Mouse (Mus musculus) lung, embryonic 15.5 days (tissue): Measurements from ENCODE around the gene C330007P06Rik. TPM values are rescaled to one million over a fixed set of nuclear protein-coding genes. Genes with fewer than 3 reads are reported as not detected.
A peak's percentile ranks its signal among the peaks of the same experiment; 100 is the strongest.

Experiments used
- ATAC-seq: fragments of 200-750 bp; cut with Nextera tagmentation; 2 replicates; pipeline ENCODE4 v1.8.0; 2017; ENCODE audit warnings: moderate number of reproducible peaks, borderline replicate concordance; ENCODE audit not compliant: low FRiP score, low TSS enrichment; ENCODE audit errors: extremely low read depth
- H3K27ac ChIP-seq: fragments of 300-500 bp; sonication (generic); 2 replicates; pipeline ENCODE4 v1.5.1; 2015; ENCODE audit warnings: moderate library complexity, mild to moderate bottlenecking, inconsistent platforms
- H3K27me3 ChIP-seq: fragments of 300-500 bp; sonication (generic); 2 replicates; pipeline ENCODE4 v1.6.1; 2015; ENCODE audit warnings: inconsistent platforms
- H3K36me3 ChIP-seq: fragments of 300-500 bp; sonication (generic); 2 replicates; pipeline ENCODE4 v1.6.1; 2015; ENCODE audit warnings: inconsistent platforms
- H3K4me1 ChIP-seq: fragments of 300-500 bp; sonication (generic); 2 replicates; pipeline ENCODE4 v1.6.1; 2015; ENCODE audit warnings: inconsistent platforms
- H3K4me2 ChIP-seq: fragments of 300-500 bp; sonication (generic); 2 replicates; pipeline ENCODE4 v1.6.1; 2015; ENCODE audit warnings: inconsistent platforms, mild to moderate bottlenecking, moderate library complexity
- H3K4me3 ChIP-seq: fragments of 300-500 bp; sonication (generic); 2 replicates; pipeline ENCODE4 v1.5.1; 2015; ENCODE audit warnings: mild to moderate bottlenecking, inconsistent platforms
- H3K9ac ChIP-seq: fragments of 300-500 bp; sonication (generic); 2 replicates; pipeline ENCODE4 v1.6.1; 2015; ENCODE audit warnings: inconsistent platforms
- H3K9me3 ChIP-seq: fragments of 300-500 bp; sonication (generic); 2 replicates; pipeline ENCODE4 v1.6.1; 2016; ENCODE audit warnings: inconsistent platforms
- WGBS: fragments of 180-500 bp; shearing (Covaris S2); methylation state at CpG from one replicate; pipeline ENCODE4 v1.1.7; 2015; 5-methylcytosine and 5-hydroxymethylcytosine counted together
- polyA plus RNA-seq: library from polyadenylated mRNA; unstranded; fragments of >200 nt; fragmentation: Nextera tagmentation; extraction: Ambion mirVana; gene quantifications from 2 replicates; pipeline ENCODE4 v1.2.1, GENCODE M21; 2015

The C330007P06Rik gene
- polyA plus RNA-seq, 1 experiment from 2014 or later: 35.7 TPM

DNA sequence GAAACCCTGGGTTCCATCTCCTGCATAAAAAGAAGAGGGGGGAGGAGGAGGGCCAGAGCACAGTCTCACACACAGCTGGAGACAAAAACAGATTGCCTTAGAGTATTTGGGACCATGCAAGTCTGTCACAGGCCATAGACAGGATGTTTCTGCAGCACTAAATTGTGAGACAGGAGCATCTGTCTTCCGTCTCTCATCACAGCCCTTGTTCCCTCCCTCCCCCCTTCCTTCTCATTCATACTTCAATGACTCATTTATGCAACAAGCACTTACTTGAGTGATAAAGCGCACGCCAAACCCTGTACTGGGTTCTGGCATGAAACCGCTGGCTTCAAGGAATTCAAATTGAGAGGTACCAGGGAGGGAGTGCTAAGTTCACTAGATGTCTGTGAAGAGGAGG, 42.3 kb downstream of the C330007P06Rik start:
- no peaks in the 10 kb centered on the region for H3K36me3 ChIP-seq
- WGBS: 17% methylated on average over 4 of the region's 4 CpGs
- ATAC-seq: peak; percentile 84
- H3K4me1 ChIP-seq: no peaks in the 10 kb centered on the region
- H3K27ac ChIP-seq: 0 out of 2 replicates have a peak overlapping the region, but pooled peaks have one; percentile 19
- H3K4me3 ChIP-seq: no peak overlapping the region
- no peaks in the 10 kb centered on the region for H3K9me3 ChIP-seq
- H3K9ac ChIP-seq: no peak overlapping the region
- no peaks in the 10 kb centered on the region for H3K27me3 ChIP-seq
- no peak overlapping the region for H3K4me2 ChIP-seq

DNA sequence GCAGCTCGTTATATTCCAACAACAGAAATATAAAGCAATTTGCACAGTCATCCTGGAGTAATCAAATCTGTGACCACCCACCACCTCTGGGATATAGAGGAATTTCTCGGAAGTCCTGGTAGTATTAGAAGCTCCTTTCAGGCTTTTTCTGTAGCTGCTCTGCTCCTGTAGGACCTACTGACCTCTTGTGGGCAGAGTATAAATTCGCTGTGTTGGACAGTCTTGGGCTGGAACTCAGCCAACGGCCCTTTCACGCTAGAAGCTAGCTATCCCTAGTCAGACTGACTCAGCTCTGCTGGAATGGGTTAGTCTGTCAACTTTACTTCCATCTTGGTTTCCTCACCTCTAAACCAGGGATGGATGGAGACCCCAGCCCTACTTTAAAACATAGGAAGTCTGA, 43.6 kb downstream of the C330007P06Rik start:
- peak; percentile 58; the same call in 1 of the 2 replicates for ATAC-seq
- no peaks in the 10 kb centered on the region for H3K27me3 ChIP-seq
- H3K9me3 ChIP-seq: no peaks in the 10 kb centered on the region
- H3K4me2 ChIP-seq: no peak overlapping the region
- no peak overlapping the region for H3K27ac ChIP-seq
- no peaks in the 10 kb centered on the region for H3K4me1 ChIP-seq
- no peak overlapping the region for H3K4me3 ChIP-seq
- H3K36me3 ChIP-seq: no peaks in the 10 kb centered on the region
- H3K9ac ChIP-seq: no peak overlapping the region
- 27% methylated on average over 5 of the region's 5 CpGs for WGBS

DNA sequence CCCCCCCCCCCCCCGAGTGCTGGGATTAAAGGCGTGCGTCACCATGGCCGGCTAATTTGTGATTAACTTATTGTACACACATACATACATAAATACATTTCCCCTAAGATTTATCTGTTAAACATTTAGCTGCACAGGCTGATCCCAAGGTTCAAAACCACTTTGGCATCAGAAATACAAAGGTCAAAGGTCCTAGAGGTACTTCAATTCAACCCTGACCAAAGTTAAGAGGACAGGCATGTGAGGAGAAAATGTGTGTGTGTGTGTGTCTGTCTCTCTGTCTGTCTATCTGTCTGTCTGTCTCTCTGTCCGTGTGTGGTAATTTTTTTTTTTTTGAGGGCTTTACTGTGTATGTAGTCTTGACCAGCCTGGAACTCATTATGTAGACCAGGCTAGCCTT, 47.0 kb downstream of the C330007P06Rik start:
- no peaks in the 10 kb centered on the region for H3K36me3 ChIP-seq
- H3K9me3 ChIP-seq: no peaks in the 10 kb centered on the region
- no peak overlapping the region for H3K9ac ChIP-seq
- no peaks in the 10 kb centered on the region for H3K4me1 ChIP-seq
- 88% methylated on average over 5 of the region's 5 CpGs for WGBS
- H3K27me3 ChIP-seq: no peaks in the 10 kb centered on the region
- H3K27ac ChIP-seq: no peak overlapping the region
- no peak overlapping the region for H3K4me2 ChIP-seq
- no peak overlapping the region for H3K4me3 ChIP-seq
- ATAC-seq: no peak

DNA sequence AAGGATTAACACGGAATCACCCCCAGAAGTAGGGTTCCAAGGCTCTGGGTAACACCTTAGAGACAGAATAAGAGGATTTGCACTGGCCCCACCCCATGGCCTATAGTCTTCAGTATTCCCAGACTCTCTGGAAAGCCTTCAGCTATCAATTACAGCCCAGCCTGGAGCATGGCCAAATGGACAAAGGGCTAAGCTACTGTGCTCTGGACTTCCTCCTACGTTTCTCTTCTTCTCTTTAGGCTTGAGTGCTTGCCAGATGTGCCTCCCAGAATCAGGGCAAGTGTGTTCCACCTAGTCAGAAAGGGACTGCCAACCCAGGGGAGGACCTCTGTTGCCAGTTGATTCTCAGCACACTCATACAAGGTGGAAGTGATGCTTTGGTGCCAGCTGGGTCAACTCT, 48.9 kb downstream of the C330007P06Rik start:
- Histone ChIP-seq H3K27ac (no peak overlapping the region), H3K9ac (no peak overlapping the region), H3K36me3 (no peaks in the 10 kb centered on the region), H3K9me3 (no peaks in the 10 kb centered on the region), H3K4me2 (no peak overlapping the region), H3K4me1 (no peaks in the 10 kb centered on the region), H3K27me3 (no peaks in the 10 kb centered on the region), H3K4me3 (no peak overlapping the region)
- ATAC-seq: no peak
- 49% methylated on average over 2 of the region's 2 CpGs for WGBS

DNA sequence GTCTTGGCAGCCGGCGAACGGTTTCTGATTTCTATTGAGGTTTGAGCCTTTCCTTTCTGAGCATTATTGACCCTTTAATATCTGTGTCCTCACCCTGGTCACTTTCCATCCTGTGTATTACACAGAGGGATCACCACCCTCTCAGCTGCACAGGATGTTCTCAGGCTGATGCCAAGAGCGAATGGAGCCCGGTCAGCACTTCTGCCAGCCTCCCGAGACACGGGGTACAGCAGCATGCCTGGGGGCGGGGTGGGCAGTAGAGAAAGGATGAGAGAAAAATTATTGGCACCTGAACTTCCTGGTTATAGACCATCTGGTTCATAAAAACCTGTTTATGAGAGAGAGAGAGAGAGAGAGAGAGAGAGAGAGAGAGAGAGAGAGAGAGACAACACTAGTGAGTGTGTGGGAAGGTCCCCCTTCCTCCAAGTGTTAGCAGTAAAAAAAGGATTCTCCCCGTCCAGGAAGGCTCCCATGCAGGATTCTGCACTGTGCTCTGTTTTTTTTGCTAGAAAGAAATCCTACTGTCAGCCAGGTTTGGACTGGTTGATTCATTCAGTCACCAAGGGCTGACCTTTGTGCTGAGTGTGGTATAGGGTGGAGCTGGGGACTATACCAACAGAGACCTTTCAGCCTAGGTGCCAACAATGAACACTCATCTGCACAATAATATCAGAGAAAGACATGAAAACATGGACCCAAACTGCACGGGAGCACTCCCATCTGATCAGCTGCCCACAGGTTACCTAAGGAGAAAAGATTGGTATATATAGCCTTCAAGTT, 49.8 kb downstream of the C330007P06Rik start:
- Histone ChIP-seq H3K4me2 (no peak overlapping the region), H3K27ac (no peak overlapping the region), H3K4me1 (no peaks in the 10 kb centered on the region), H3K36me3 (no peaks in the 10 kb centered on the region), H3K27me3 (no peaks in the 10 kb centered on the region), H3K4me3 (no peak overlapping the region), H3K9me3 (no peaks in the 10 kb centered on the region), H3K9ac (no peak overlapping the region)
- no peak for ATAC-seq
- WGBS: 77% methylated on average over 10 of the region's 10 CpGs

DNA sequence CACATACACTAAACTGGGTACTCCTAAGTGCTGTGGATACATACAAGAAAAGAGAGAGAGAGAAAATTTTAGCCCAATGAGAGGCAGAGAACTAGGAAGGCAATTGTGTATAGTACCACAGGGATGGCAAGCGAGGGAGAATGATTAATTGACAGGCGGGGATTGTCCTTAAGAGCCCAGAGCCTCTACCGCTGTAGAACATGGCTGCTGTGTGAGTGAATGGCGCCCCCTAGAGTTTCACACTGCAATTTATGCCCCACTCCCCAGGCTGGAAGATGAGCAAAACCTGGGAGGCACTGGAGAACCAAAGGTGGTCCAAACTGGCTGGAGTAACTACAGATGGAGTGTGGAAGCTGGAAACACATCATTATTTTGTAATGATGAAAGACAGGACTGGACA, 53.7 kb downstream of the C330007P06Rik start:
- Histone ChIP-seq H3K4me1 (peaks cover 4% of the 10 kb centered on the region; the same call in 1 of the 2 replicates), H3K9me3 (no peaks in the 10 kb centered on the region), H3K27ac (no peak overlapping the region), H3K4me3 (no peak overlapping the region), H3K27me3 (no peaks in the 10 kb centered on the region), H3K9ac (no peak overlapping the region), H3K4me2 (no peak overlapping the region), H3K36me3 (no peaks in the 10 kb centered on the region)
- WGBS: 22% methylated on average over 4 of the region's 4 CpGs
- ATAC-seq: no peak; the same call in 1 of the 2 replicates

DNA sequence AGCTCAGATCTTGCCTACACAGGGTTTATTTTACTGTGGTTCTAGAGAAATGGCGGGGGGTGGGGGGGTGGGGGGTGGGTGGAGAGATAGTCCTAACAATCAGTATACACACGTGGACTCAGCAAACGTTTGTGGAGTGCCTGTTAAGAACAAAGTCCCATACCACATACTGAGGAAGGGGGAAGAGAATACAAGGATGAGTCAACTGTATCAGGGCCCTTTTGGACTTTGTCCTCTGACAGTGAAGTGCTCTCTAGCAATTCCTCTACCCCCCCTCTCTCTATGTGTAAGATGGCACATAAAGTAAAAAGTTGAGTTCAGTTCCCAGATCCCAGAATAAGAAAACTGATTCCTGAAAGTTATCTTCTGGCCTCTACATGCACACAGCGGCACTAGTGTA, 54.3 kb downstream of the C330007P06Rik start:
- H3K4me1 ChIP-seq: peaks cover 4% of the 10 kb centered on the region; the same call in 1 of the 2 replicates
- ATAC-seq: no peak
- WGBS: 48% methylated on average over 4 of the region's 4 CpGs
- H3K4me3 ChIP-seq: no peak overlapping the region
- H3K9ac ChIP-seq: no peak overlapping the region
- H3K4me2 ChIP-seq: no peak overlapping the region
- no peaks in the 10 kb centered on the region for H3K9me3 ChIP-seq
- H3K27ac ChIP-seq: no peak overlapping the region
- H3K27me3 ChIP-seq: no peaks in the 10 kb centered on the region
- no peaks in the 10 kb centered on the region for H3K36me3 ChIP-seq

DNA sequence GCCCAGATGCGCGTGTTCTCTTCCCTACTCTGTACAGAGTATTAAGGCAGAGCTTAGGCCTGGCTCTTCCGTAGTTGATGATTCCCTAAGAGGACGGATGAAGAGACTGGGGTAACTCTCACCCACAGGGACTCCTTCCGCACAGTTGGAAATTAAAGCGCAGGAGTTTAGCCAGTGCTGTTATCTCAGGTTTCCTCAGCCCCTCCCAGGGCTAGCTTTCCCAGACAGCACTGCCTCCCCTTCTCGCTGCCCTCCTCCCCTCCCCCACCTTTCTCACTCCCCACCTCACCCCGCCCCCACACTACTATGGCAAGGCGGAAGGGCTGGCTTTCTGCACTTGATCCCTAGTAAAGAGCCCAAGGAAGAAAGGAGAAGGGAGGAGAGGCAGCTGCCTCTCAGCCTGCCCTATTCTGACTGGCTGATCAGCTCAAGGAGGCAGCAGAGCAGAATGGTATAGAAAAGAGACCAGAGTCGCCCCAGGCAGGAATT, 56.9 kb downstream of the C330007P06Rik start:
- ATAC-seq: peak; percentile 80
- Histone ChIP-seq H3K27me3 (no peaks in the 10 kb centered on the region), H3K36me3 (no peaks in the 10 kb centered on the region), H3K9ac (no peak overlapping the region), H3K4me1 (peaks cover 4% of the 10 kb centered on the region; the same call in 1 of the 2 replicates), H3K4me2 (peak overlapping the region; percentile 48), H3K9me3 (no peaks in the 10 kb centered on the region), H3K4me3 (peak overlapping the region; percentile 17; the same call in 1 of the 2 replicates), H3K27ac (peak overlapping the region; percentile 37)
- 10% methylated on average over 9 of the region's 10 CpGs for WGBS

DNA sequence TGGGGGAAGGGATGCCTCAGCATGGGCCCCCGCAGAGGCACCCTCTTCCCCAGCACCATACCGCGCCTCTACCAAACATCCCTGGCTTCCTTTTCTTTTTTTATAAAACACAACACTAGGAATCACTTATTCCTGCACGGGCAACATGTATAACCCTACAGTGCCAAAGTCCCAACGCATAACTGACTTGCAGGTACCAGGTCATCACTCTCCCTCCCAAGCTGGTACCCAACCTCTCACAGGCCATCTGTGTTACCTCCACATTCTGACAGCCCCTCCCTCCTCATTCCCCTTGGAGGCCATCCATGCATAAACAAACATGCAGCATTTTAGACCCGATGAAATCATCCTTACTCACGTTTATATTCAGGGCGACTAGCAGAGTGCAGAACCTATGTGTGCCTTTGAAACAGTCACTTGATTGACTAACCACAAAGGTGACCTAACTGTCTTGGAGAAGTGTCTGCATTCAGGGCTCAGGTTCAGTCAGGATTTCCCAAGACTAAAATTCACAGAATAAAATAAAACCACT, 57.5 kb downstream of the C330007P06Rik start:
- Histone ChIP-seq H3K4me1 (peaks cover 4% of the 10 kb centered on the region; the same call in 1 of the 2 replicates), H3K27ac (peak overlapping the region; percentile 37; the same call in 1 of the 2 replicates), H3K9me3 (no peaks in the 10 kb centered on the region), H3K4me2 (peak overlapping the region; percentile 48), H3K36me3 (no peaks in the 10 kb centered on the region), H3K4me3 (no peak overlapping the region), H3K27me3 (no peaks in the 10 kb centered on the region), H3K9ac (no peak overlapping the region)
- ATAC-seq: no peak; the same call in 1 of the 2 replicates
- 32% methylated on average over 8 of the region's 8 CpGs for WGBS

DNA sequence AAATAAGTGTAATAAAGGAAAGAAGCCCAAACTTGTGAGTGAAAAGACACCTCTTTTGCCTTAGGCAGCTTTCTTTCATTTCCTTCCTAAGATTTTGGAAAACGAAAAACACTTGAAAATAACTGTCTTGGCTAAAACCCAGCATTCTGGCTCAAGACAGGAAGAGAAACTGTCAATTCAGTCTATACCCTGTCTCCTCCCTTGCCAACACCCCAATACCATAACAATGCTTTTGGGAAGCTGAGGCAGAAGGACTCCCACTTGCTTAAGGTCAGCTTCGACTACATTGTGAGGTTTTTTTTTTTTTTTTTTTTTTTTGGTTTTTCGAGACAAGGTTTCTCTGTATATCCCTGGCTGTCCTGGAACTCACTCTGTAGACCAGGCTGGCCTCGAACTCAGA, 58.5 kb downstream of the C330007P06Rik start:
- Histone ChIP-seq H3K27ac (no peak overlapping the region), H3K9ac (no peak overlapping the region), H3K4me3 (no peak overlapping the region), H3K27me3 (no peaks in the 10 kb centered on the region), H3K4me1 (peaks cover 4% of the 10 kb centered on the region; the same call in 1 of the 2 replicates), H3K9me3 (no peaks in the 10 kb centered on the region), H3K4me2 (no peak overlapping the region), H3K36me3 (no peaks in the 10 kb centered on the region)
- ATAC-seq: no peak
- WGBS: 71% methylated on average over 3 of the region's 4 CpGs

DNA sequence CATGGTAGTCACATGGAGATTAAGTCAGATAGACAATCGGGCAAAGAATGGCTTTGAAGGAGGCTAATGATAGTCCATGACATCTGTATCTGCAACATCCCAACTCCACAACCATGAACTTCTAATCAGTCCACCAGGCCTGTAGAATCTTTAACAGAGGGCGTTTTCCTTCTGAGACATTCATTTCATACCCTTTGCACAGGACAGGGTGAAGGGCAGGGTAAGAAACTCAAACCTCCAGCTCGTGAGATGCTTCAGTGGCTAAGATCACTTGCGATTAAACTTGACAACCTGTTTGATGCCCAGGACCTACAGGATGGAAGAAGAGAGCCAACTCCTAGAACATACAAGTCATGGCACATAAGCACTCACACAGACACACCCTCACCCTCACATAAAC, 58.9 kb downstream of the C330007P06Rik start:
- Histone ChIP-seq H3K9me3 (no peaks in the 10 kb centered on the region), H3K4me3 (no peak overlapping the region), H3K4me1 (peaks cover 4% of the 10 kb centered on the region; the same call in 1 of the 2 replicates), H3K36me3 (no peaks in the 10 kb centered on the region), H3K27ac (no peak overlapping the region), H3K27me3 (no peaks in the 10 kb centered on the region), H3K9ac (no peak overlapping the region), H3K4me2 (no peak overlapping the region)
- ATAC-seq: no peak
- 73% methylated on average over 4 of the region's 4 CpGs for WGBS

DNA sequence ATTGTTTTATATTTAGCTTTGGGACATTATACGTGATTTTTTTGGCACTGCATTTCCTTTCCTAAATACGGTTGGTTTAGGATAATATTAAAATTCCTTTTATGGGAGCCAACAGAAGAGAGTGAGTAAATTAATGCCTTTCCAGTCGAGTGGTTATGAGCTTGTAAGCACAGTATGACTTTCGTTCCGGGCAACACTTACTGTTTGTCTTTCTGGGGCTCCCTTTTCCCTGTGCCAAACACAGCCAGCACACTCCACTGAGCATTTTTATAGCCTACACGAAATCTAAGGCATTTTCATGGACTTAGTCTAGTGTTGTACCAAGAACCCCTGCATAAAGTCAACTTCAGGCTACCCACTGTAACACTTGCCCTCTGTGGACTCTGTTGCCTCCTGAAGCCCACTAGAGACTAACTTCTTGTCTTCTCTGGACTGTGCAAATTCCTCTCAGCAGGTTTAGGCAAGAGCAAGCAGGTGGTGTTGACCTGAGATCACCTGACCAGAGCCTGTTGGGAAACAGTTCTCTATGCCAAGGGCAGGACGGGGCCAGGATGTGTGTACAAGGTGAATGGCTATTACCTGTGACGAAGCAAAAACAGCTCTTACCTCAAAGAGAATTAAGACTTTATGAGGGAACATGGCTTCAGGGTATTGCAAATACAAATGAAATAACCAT, 59.6 kb downstream of the C330007P06Rik start:
- Histone ChIP-seq H3K27ac (peak overlapping the region; percentile 41; the same call in 1 of the 2 replicates), H3K4me3 (no peak overlapping the region), H3K36me3 (no peaks in the 10 kb centered on the region), H3K4me1 (peaks cover 4% of the 10 kb centered on the region; the same call in 1 of the 2 replicates), H3K9me3 (no peaks in the 10 kb centered on the region), H3K9ac (no peak overlapping the region), H3K27me3 (no peaks in the 10 kb centered on the region), H3K4me2 (no peak overlapping the region)
- no peak for ATAC-seq
- WGBS: 61% methylated on average over 8 of the region's 8 CpGs
